Mouse (Mus musculus): Measurements from ENCODE around the gene Gm21985. TPM values are rescaled to one million over a fixed set of nuclear protein-coding genes. Genes with fewer than 3 reads are reported as not detected.

The Gm21985 gene
- polyA plus RNA-seq, 1 experiment from 2014 or later: 3.1 TPM

GRCm38 (mm10) chr2:112249780-112250453, 16.2 kb upstream of the Gm21985 start:
- WGBS (ENCODE audit: missing documents): 92% methylated on average over 10 of the region's 10 CpGs
- Histone ChIP-seq H3K36me3 (ENCODE audit: inconsistent target) (no peaks in the 10 kb centered on the region), H3K4me3 (ENCODE audit: inconsistent target) (no peak overlapping the region), H3K79me2 (ENCODE audit: inconsistent target) (no peaks in the 10 kb centered on the region), H3K27ac (no peak overlapping the region)

DNA sequence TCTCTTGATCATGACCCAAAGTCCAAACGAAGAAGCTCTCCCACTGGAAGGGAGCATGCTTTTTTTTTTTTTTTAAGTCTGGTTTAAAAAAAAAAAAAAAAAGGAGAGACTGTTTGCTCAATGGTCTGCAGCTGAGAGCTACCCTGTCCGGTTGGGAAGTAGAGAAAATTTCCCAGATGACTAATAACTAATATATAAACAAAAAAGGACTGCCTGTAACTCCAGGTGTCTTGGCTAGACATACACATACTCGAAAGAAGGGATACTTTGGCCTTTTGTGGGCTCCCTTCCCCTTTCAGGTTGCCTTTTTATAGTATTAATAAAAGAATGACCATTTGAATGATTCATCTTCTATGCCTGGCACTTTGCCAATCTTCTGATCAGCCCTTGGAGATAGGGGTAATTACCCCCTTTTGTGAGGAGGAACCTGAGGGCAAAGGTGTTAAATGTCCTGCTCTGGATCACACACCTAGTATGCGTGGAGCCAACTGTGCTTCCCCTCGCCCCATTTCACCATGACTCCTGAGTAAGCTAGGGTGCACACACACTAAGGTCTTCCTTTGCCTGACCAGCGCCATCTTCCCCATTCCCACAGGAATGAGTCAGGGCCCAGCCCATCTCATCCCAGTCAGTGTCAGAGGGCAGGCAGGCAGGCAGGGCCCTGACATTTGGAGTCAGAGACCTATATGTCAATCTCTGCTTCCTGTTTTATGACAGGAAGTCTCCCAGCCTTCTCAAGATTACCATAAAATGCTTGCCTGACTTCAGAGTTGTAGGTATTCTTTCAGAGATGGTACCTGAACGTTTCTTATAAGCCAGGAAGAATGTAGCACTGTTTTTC, 11.2 kb upstream of the Gm21985 start:
- Histone ChIP-seq H3K36me3 (ENCODE audit: inconsistent target) (no peaks in the 10 kb centered on the region), H3K27ac (no peak overlapping the region), H3K79me2 (ENCODE audit: inconsistent target) (no peaks in the 10 kb centered on the region), H3K4me3 (ENCODE audit: inconsistent target) (no peak overlapping the region)
- WGBS (ENCODE audit: missing documents): 68% methylated on average over 7 of the region's 7 CpGs

- Histone ChIP-seq H3K27ac (no peak within 1 kb of the TSS), H3K79me2 (ENCODE audit: inconsistent target) (peaks cover 23% of the 10 kb centered on the region; the same call in 1 of the 2 replicates), H3K4me3 (ENCODE audit: inconsistent target) (no peak within 1 kb of the TSS), H3K36me3 (ENCODE audit: inconsistent target) (no peaks in the 10 kb centered on the region)
- 70% methylated on average over 8 of the region's 10 CpGs for WGBS (ENCODE audit: missing documents)
These were observed 6.7 kb upstream of the Gm21985 start, which contains the start of gene Nutm1 for GRCm38 (mm10) chr2:112259241-112259962. Gene Nutm1, minus strand, starts transcription at chr2:112259291.

GRCm38 (mm10) chr2:112261748-112262653, 4.1 kb upstream of the Gm21985 start, which contains the start of gene Nop10:
Gene Nop10, plus strand, starts transcription at chr2:112261926.
- Histone ChIP-seq H3K27ac (peak within 1 kb of the TSS; percentile 28; the same call in 1 of the 2 replicates), H3K36me3 (ENCODE audit: inconsistent target) (no peaks in the 10 kb centered on the region), H3K4me3 (ENCODE audit: inconsistent target) (peak within 1 kb of the TSS; percentile 82), H3K79me2 (ENCODE audit: inconsistent target) (peaks cover 44% of the 10 kb centered on the region)
- under 1% methylated on average over 36 of the region's 36 CpGs for WGBS (ENCODE audit: missing documents)

GRCm38 (mm10) chr2:112262779-112263295, 3.3 kb upstream of the Gm21985 start:
- H3K79me2 ChIP-seq (ENCODE audit: inconsistent target): peaks cover 51% of the 10 kb centered on the region
- H3K4me3 ChIP-seq (ENCODE audit: inconsistent target): peak overlapping the region; percentile 82
- 31% methylated on average over 4 of the region's 4 CpGs for WGBS (ENCODE audit: missing documents)
- no peak overlapping the region for H3K27ac ChIP-seq
- H3K36me3 ChIP-seq (ENCODE audit: inconsistent target): no peaks in the 10 kb centered on the region

DNA sequence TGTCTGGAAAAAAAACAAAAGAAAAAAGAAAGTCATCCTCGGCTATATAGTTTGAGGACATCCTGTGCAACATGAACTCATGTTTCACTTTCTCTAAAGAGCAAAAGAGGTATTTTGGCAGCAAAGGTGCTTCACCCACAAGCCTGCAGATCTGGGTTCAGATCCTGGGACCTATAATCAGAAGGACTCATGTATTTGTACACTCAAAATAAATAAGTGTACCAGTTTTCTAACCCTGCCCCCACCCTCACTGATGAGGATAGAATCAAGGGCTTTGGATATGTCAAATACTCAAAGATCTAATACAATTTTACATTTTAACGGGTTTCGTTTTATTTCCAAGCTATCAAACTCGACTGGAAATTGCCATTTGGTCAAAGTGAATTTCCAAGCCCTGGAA, 1.8 kb upstream of the Gm21985 start:
- H3K27ac ChIP-seq: no peak overlapping the region
- no peaks in the 10 kb centered on the region for H3K36me3 ChIP-seq (ENCODE audit: inconsistent target)
- no peak overlapping the region for H3K4me3 ChIP-seq (ENCODE audit: inconsistent target)
- peaks cover 64% of the 10 kb centered on the region for H3K79me2 ChIP-seq (ENCODE audit: inconsistent target)
- 78% methylated on average over 4 of the region's 4 CpGs for WGBS (ENCODE audit: missing documents)

GRCm38 (mm10) chr2:112265448-112266241, 469 bp upstream of the Gm21985 start, which contains the start of gene Slc12a6:
Gene Slc12a6, plus strand, starts transcription at chr2:112265825.
- H3K79me2 ChIP-seq (ENCODE audit: inconsistent target): peaks cover 77% of the 10 kb centered on the region
- WGBS (ENCODE audit: missing documents): 1% methylated on average over 75 of the region's 85 CpGs
- peak within 1 kb of the TSS; percentile 91 for H3K4me3 ChIP-seq (ENCODE audit: inconsistent target)
- no peaks in the 10 kb centered on the region for H3K36me3 ChIP-seq (ENCODE audit: inconsistent target)
- peak within 1 kb of the TSS; percentile 97 for H3K27ac ChIP-seq

GRCm38 (mm10) chr2:112266780-112267179, 666 bp downstream of the Gm21985 start:
- WGBS (ENCODE audit: missing documents): 0% methylated on average over 10 of the region's 10 CpGs
- Histone ChIP-seq H3K27ac (peak overlapping the region; percentile 97), H3K4me3 (ENCODE audit: inconsistent target) (peak overlapping the region; percentile 91), H3K79me2 (ENCODE audit: inconsistent target) (peaks cover 89% of the 10 kb centered on the region), H3K36me3 (ENCODE audit: inconsistent target) (no peaks in the 10 kb centered on the region)

GRCm38 (mm10) chr2:112267547-112268269, 1.6 kb downstream of the Gm21985 start:
- Histone ChIP-seq H3K4me3 (ENCODE audit: inconsistent target) (peak overlapping the region; percentile 91), H3K36me3 (ENCODE audit: inconsistent target) (no peaks in the 10 kb centered on the region), H3K79me2 (ENCODE audit: inconsistent target) (peaks cover 92% of the 10 kb centered on the region), H3K27ac (peak overlapping the region; percentile 97)
- 0% methylated on average over 8 of the region's 8 CpGs for WGBS (ENCODE audit: missing documents)

GRCm38 (mm10) chr2:112270011-112270410, 3.9 kb downstream of the Gm21985 start:
- peaks cover 92% of the 10 kb centered on the region for H3K79me2 ChIP-seq (ENCODE audit: inconsistent target)
- H3K4me3 ChIP-seq (ENCODE audit: inconsistent target): 0 out of 2 replicates have a peak overlapping the region, but pooled peaks have one; percentile 91
- 64% methylated on average over 2 of the region's 2 CpGs for WGBS (ENCODE audit: missing documents)
- no peaks in the 10 kb centered on the region; the same call in 1 of the 2 replicates for H3K36me3 ChIP-seq (ENCODE audit: inconsistent target)
- peak overlapping the region; percentile 97 for H3K27ac ChIP-seq

- Histone ChIP-seq H3K79me2 (ENCODE audit: inconsistent target) (peaks cover 99% of the 10 kb centered on the region), H3K4me3 (ENCODE audit: inconsistent target) (no peak overlapping the region), H3K36me3 (ENCODE audit: inconsistent target) (no peaks in the 10 kb centered on the region; the same call in 1 of the 2 replicates), H3K27ac (no peak overlapping the region)
- 92% methylated on average over 2 of the region's 2 CpGs for WGBS (ENCODE audit: missing documents)
These were observed 6.8 kb downstream of the Gm21985 start for GRCm38 (mm10) chr2:112272909-112273308.

DNA sequence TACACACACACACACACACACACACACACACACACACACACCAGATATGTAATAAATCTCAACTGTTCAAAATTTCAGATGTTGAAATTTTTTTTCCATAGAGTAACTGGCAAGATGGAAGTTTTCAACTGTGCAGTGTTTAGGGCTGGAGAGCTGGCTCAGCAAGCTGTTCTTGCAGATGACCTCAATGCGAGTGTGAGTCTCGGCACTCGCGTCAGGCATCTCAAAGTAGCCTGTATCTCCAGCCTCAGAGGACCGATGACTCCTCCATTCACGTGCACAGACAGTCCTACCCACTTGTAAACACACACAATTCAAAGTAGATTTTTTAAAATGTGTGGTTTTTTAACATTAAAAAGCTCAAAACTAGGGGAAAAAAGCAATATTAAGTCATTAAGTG, 7.4 kb downstream of the Gm21985 start:
- peaks cover 100% of the 10 kb centered on the region for H3K79me2 ChIP-seq (ENCODE audit: inconsistent target)
- WGBS (ENCODE audit: missing documents): 90% methylated on average over 6 of the region's 6 CpGs
- no peak overlapping the region for H3K4me3 ChIP-seq (ENCODE audit: inconsistent target)
- H3K36me3 ChIP-seq (ENCODE audit: inconsistent target): no peaks in the 10 kb centered on the region; the same call in 1 of the 2 replicates
- no peak overlapping the region for H3K27ac ChIP-seq
